Mouse (Mus musculus) c-Kit-positive CD71-positive TER-119-negative erythroid progenitor cells, embryonic 14.5 days (primary cell): Measurements from ENCODE around the gene Creb5.

Source experiments
- DNase-seq: peaks from one replicate; pipeline ENCODE4 v3.0.0-alpha.2; 2013; ENCODE audit warnings: low read depth

Gene Creb5

GRCm38 (mm10) chr6:53287038-53287561 lies at the start of gene Creb5:
Gene Creb5, plus strand, starts transcription at chr6:53287270.
- DNase-seq, result no peak

GRCm38 (mm10) chr6:53259841-53260240 lies 27.2 kb upstream of the Creb5 start:
- no peak for DNase-seq

- no peak for DNase-seq
Measured at GRCm38 (mm10) chr6:53262401-53262800, 24.7 kb upstream of the Creb5 start.

- DNase-seq, result no peak
Measured at GRCm38 (mm10) chr6:53267036-53267435, 20.0 kb upstream of the Creb5 start.

GRCm38 (mm10) chr6:53267732-53268505 lies 19.2 kb upstream of the Creb5 start:
- DNase-seq, result no peak

GRCm38 (mm10) chr6:53271216-53271615 lies 15.9 kb upstream of the Creb5 start:
- no peak for DNase-seq

- DNase-seq, result no peak
Measured at GRCm38 (mm10) chr6:53271636-53272035, 15.4 kb upstream of the Creb5 start.

GRCm38 (mm10) chr6:53286389-53287037 lies 557 bp upstream of the Creb5 start:
- DNase-seq, result no peak

GRCm38 (mm10) chr6:53287562-53288381 lies 702 bp downstream of the Creb5 start:
- DNase-seq, result no peak

- no peak for DNase-seq
Measured at GRCm38 (mm10) chr6:53288584-53289558, 1.8 kb downstream of the Creb5 start.

GRCm38 (mm10) chr6:53289659-53290058 lies 2.6 kb downstream of the Creb5 start:
- DNase-seq, result no peak

- no peak for DNase-seq
Measured at GRCm38 (mm10) chr6:53290215-53290990, 3.3 kb downstream of the Creb5 start.

- DNase-seq, result no peak
Measured at GRCm38 (mm10) chr6:53292931-53293330, 5.9 kb downstream of the Creb5 start.

- no peak for DNase-seq
Measured at GRCm38 (mm10) chr6:53297851-53298250, 10.8 kb downstream of the Creb5 start.

GRCm38 (mm10) chr6:53304201-53304600 lies 17.1 kb downstream of the Creb5 start:
- no peak for DNase-seq

- no peak for DNase-seq
Measured at GRCm38 (mm10) chr6:53306156-53306555, 19.1 kb downstream of the Creb5 start.

- DNase-seq, result no peak
Measured at GRCm38 (mm10) chr6:53306710-53307109, 19.6 kb downstream of the Creb5 start.

- no peak for DNase-seq
Measured at GRCm38 (mm10) chr6:53308684-53309083, 21.6 kb downstream of the Creb5 start.

GRCm38 (mm10) chr6:53313604-53314003 lies 26.5 kb downstream of the Creb5 start:
- DNase-seq, result no peak

GRCm38 (mm10) chr6:53314126-53314525 lies 27.1 kb downstream of the Creb5 start:
- DNase-seq, result no peak
